Mouse (Mus musculus): ENCODE measurements around the gene Pou1f1. TPM values are rescaled to one million over a fixed set of nuclear protein-coding genes. Genes with fewer than 3 reads are reported as not detected.

Pou1f1 gene
- total RNA-seq, 2 experiments from 2014 or later = not detected

DNA sequence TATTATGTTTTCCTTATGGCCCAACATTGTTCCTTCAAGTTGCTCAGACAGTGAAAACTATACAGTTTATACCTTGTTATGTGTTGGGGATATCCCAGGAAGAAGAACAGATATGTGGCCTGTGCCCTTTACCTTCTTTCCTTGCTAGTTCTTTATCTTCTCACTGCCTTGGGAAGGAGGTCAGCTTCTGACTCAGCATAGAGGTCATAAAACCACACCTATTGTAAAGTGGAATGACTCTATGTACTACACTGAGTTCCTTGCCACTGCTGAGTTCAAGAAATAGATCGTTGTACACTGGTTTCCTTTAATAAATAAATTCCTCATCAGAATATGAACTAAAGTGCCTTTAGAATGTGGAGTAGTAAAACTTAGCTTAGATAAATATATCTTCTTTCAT, 44.6 kb downstream of the Pou1f1 start:
- DNase-seq = no peak

DNA sequence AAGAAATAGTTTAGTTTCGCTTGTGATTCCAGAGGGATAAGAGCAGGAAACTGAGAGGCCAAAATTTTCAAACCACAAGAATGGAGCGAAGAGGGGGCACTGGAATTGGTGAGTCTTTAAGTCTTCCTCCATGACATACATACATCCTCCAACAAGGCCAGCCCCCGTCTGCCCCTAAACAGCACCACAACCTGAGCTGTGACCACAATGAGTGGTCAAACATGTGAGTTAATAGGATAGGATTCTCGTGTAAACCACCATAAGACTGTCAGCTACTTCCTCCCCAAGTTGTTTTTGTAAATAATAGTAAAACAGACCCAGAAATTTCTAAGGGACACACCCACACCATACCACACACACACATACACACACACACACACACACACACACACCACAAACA, 48.5 kb downstream of the Pou1f1 start:
- no peak for DNase-seq

DNA sequence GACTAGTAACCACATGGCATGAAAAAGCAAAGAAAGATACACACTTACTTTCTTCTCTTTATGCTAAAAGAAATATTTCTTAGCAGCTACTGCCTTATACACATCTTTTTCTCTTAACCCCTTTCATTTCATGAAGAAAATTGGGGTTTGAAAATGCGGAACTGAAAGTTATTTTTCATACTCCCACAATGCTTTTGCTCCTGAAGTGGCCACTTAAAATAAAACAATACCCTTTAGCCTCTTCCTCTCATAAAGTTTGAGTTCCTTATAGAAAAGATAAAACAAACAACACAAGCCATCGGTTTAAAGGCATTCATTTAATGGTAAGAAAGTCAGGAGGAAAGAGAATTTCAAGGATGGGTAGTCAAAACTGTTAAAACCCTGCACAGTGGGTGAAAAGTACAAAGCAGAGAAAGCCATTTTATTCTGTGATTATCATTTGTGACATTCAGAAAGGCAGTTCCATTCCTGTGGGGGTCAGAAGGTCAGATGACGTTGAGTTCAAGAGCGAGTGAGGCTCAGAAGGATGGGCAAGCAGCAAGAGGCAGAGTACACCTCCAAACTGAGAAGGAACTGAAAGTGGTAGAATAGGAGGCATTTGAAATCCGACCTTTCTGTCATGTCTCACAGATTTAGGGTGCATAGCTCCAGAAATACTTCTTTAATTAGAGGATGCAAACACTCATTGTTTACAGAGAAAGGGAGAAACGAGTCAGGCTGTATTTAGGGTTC, 57.2 kb downstream of the Pou1f1 start:
- no peak for DNase-seq

Other genes with a start within 250 kb of the Pou1f1 start
- 10 to 100 TPM; 41.5 to 42.0 TPM for gene Chmp2b, start 42.2 kb downstream of the Pou1f1 start, total RNA-seq (2021)